Mouse (Mus musculus) heart, postnatal 36 days (tissue): ENCODE measurements around the gene Ephb6. TPM values are rescaled to one million over a fixed set of nuclear protein-coding genes. Genes with fewer than 3 reads are reported as not detected.
"Not testable (repeated sequence)": the region's sequence is repeated elsewhere in the genome, so short reads cannot be mapped to it uniquely, and the experiment has no call there.

Experiments
- DNase-seq, 2 experiments: peaks; one replicate each; pipeline ENCODE4 v3.0.0; 2021 to 2022
- intact Hi-C: fragments of 180-260 bp; cut with DNase I; formaldehyde crosslinking; loops from one replicate; pipeline ENCODE4 v1.15.1; 2025
- total RNA-seq, 2 experiments: library from RNA; stranded (reverse); gene quantifications; 2 replicates each; pipeline ENCODE4 v1.2.3; 2021

Ephb6 gene
- total RNA-seq: 1 to 10 TPM; 1.3 to 2.1 TPM

- DNase-seq: peak; percentile 58 to 67
Measured at GRCm38 (mm10) chr6:41605061-41605793, at the start of gene Ephb6. Gene Ephb6 (plus strand): TSS chr6:41605482.

GRCm38 (mm10) chr6:41556389-41556788, 48.9 kb upstream of the Ephb6 start:
- intact Hi-C loops: no loop called here
- DNase-seq: no peak

More at GRCm38 (mm10) chr6:41605061-41605793, at the start of gene Ephb6:
- intact Hi-C loops: no loop called here

- intact Hi-C loops: no loop called here
- DNase-seq: no peak
Measured at GRCm38 (mm10) chr6:41557468-41557867, 47.8 kb upstream of the Ephb6 start.

- DNase-seq: no peak
- intact Hi-C loops: no loop called here
Measured at GRCm38 (mm10) chr6:41558271-41558670, 47.0 kb upstream of the Ephb6 start.

- intact Hi-C loops: no loop called here
Measured at GRCm38 (mm10) chr6:41559331-41559730, 46.0 kb upstream of the Ephb6 start.

GRCm38 (mm10) chr6:41560273-41560672, 45.0 kb upstream of the Ephb6 start:
- no peak for DNase-seq
- intact Hi-C loops: no loop called here

More at GRCm38 (mm10) chr6:41559331-41559730, 46.0 kb upstream of the Ephb6 start:
- no peak for DNase-seq

- DNase-seq: no peak
- intact Hi-C loops: no loop called here
Measured at GRCm38 (mm10) chr6:41562598-41562997, 42.7 kb upstream of the Ephb6 start.

GRCm38 (mm10) chr6:41563104-41563951, 42.0 kb upstream of the Ephb6 start:
- DNase-seq, intact Hi-C loops: not testable (repeated sequence)

- DNase-seq: no peak
Measured at GRCm38 (mm10) chr6:41565261-41565660, 40.0 kb upstream of the Ephb6 start.

GRCm38 (mm10) chr6:41566965-41567364, 38.3 kb upstream of the Ephb6 start:
- intact Hi-C loops: no loop called here

More at GRCm38 (mm10) chr6:41565261-41565660, 40.0 kb upstream of the Ephb6 start:
- intact Hi-C loops: no loop called here

GRCm38 (mm10) chr6:41569078-41569477, 36.2 kb upstream of the Ephb6 start:
- DNase-seq: no peak
- intact Hi-C loops: no loop called here

More at GRCm38 (mm10) chr6:41566965-41567364, 38.3 kb upstream of the Ephb6 start:
- no peak for DNase-seq

- intact Hi-C loops: no loop called here
- no peak for DNase-seq
Measured at GRCm38 (mm10) chr6:41576526-41577097, 28.7 kb upstream of the Ephb6 start.

GRCm38 (mm10) chr6:41577297-41577696, 28.0 kb upstream of the Ephb6 start:
- intact Hi-C loops: no loop called here
- DNase-seq: no peak

GRCm38 (mm10) chr6:41581295-41581694, 24.0 kb upstream of the Ephb6 start:
- intact Hi-C loops: no loop called here

GRCm38 (mm10) chr6:41582189-41582588, 23.1 kb upstream of the Ephb6 start:
- intact Hi-C loops: no loop called here
- no peak for DNase-seq

More at GRCm38 (mm10) chr6:41581295-41581694, 24.0 kb upstream of the Ephb6 start:
- DNase-seq: no peak

GRCm38 (mm10) chr6:41604401-41605050, 756 bp upstream of the Ephb6 start:
- peak; percentile 15 to 26 for DNase-seq
- intact Hi-C loops: no loop called here

GRCm38 (mm10) chr6:41605794-41606104, 467 bp downstream of the Ephb6 start:
- DNase-seq: no peak
- intact Hi-C loops: no loop called here

- intact Hi-C loops: no loop called here
- peak; percentile 26 to 27 for DNase-seq
Measured at GRCm38 (mm10) chr6:41606214-41606613, 932 bp downstream of the Ephb6 start.

- intact Hi-C loops: no loop called here
- no peak for DNase-seq
Measured at GRCm38 (mm10) chr6:41607637-41608036, 2.4 kb downstream of the Ephb6 start.

- intact Hi-C loops: no loop called here
Measured at GRCm38 (mm10) chr6:41620173-41620798, 15.0 kb downstream of the Ephb6 start.

More at GRCm38 (mm10) chr6:41620173-41620798, 15.0 kb downstream of the Ephb6 start:
- no peak for DNase-seq
